Mouse (Mus musculus): ENCODE measurements around the gene Eif3l. TPM values are rescaled to one million over a fixed set of nuclear protein-coding genes. Genes with fewer than 3 reads are reported as not detected.

Gene Eif3l
- total and polyA plus RNA-seq, 3 experiments, result 30.9 to 261 (median 134) TPM

GRCm38 (mm10) chr15:79130782-79131181 is 55.8 kb downstream of the Eif3l start:
- H3K4me3 ChIP-seq (ENCODE audit: low read depth, low read length), result no peak overlapping the region
- H3K9me3 ChIP-seq (replicated peaks), result peaks cover 5% of the 10 kb centered on the region
- H3K4me1 ChIP-seq (ENCODE audit: insufficient read depth, low read depth, low read length), result 0 out of 2 replicates have a peak, but pooled peaks cover 2% of the 10 kb centered on the region
- TF ChIP-seq POLR2AphosphoS5 (IDR thresholded peaks at IDR 0.05; ENCODE audit: insufficient replicate concordance, low read depth, low read length) (no peak), GATA1 (IDR thresholded peaks at IDR 0.05; ENCODE audit: borderline replicate concordance, low read length) (no peak), TAL1 (conservative IDR thresholded peaks at IDR 0.05; ENCODE audit: low read depth, low read length) (no peak), CTCF (IDR thresholded peaks at IDR 0.05; ENCODE audit: low read depth, low read length) (no peak), GATA2 (IDR thresholded peaks at IDR 0.05; ENCODE audit: borderline replicate concordance, low read depth, low read length) (no peak)
- peaks cover 12% of the 10 kb centered on the region for H3K27me3 ChIP-seq (ENCODE audit: insufficient read depth, low read length)
- ATAC-seq (ENCODE audit: extremely low read depth, insufficient number of reproducible peaks, low FRiP score, poor library complexity, severe bottlenecking) (no peak), DNase-seq (ENCODE audit: low spot score) (no peak)
- peaks cover 74% of the 10 kb centered on the region for H3K36me3 ChIP-seq (replicated peaks)

DNA sequence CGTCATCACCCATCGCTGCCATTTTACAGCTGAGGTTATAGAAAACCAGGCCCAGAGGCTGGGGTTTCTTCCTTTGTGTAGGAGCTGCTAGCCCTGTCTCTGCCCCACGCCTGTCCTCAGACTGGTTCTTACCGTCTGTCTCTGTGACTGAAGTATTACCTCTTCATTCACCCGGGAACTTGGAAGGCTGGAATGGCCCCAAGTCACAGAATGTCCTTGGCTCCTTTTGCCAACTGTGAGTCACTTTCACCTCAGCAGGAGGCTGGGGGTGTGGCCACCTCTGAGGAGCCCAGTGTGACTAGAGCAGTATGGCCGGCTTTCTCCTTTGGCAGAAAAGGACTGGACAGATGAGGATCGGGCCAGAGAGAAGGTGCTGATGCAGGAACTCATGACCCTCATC is 56.5 kb downstream of the Eif3l start:
- no peak for ATAC-seq (ENCODE audit: extremely low read depth, insufficient number of reproducible peaks, low FRiP score, poor library complexity, severe bottlenecking)
- peaks cover 5% of the 10 kb centered on the region for H3K9me3 ChIP-seq (replicated peaks)
- TF ChIP-seq CTCF (IDR thresholded peaks at IDR 0.05; ENCODE audit: low read depth, low read length), result no peak
- no peak for TF ChIP-seq GATA2 (IDR thresholded peaks at IDR 0.05; ENCODE audit: borderline replicate concordance, low read depth, low read length)
- TF ChIP-seq GATA1 (IDR thresholded peaks at IDR 0.05; ENCODE audit: borderline replicate concordance, low read length), result no peak
- no peak for TF ChIP-seq TAL1 (conservative IDR thresholded peaks at IDR 0.05; ENCODE audit: low read depth, low read length)
- no peak for TF ChIP-seq POLR2AphosphoS5 (IDR thresholded peaks at IDR 0.05; ENCODE audit: insufficient replicate concordance, low read depth, low read length)
- peaks cover 19% of the 10 kb centered on the region for H3K27me3 ChIP-seq (ENCODE audit: insufficient read depth, low read length)
- peaks cover 67% of the 10 kb centered on the region for H3K36me3 ChIP-seq (replicated peaks)
- 0 out of 2 replicates have a peak, but pooled peaks cover 2% of the 10 kb centered on the region for H3K4me1 ChIP-seq (ENCODE audit: insufficient read depth, low read depth, low read length)
- DNase-seq (ENCODE audit: low spot score), result no peak
- H3K4me3 ChIP-seq (ENCODE audit: low read depth, low read length), result no peak overlapping the region

GRCm38 (mm10) chr15:79133191-79133661 is 58.2 kb downstream of the Eif3l start:
- Histone ChIP-seq H3K27me3 (ENCODE audit: insufficient read depth, low read length) (peaks cover 28% of the 10 kb centered on the region), H3K4me3 (ENCODE audit: low read depth, low read length) (no peak overlapping the region), H3K4me1 (ENCODE audit: insufficient read depth, low read depth, low read length) (no peaks in the 10 kb centered on the region), H3K36me3 (replicated peaks) (peaks cover 49% of the 10 kb centered on the region), H3K9me3 (replicated peaks) (peaks cover 2% of the 10 kb centered on the region)
- DNase-seq (ENCODE audit: low spot score) (no peak), ATAC-seq (ENCODE audit: extremely low read depth, insufficient number of reproducible peaks, low FRiP score, poor library complexity, severe bottlenecking) (no peak)
- no peak for TF ChIP-seq GATA2 (IDR thresholded peaks at IDR 0.05; ENCODE audit: borderline replicate concordance, low read depth, low read length)
- TF ChIP-seq GATA1 (IDR thresholded peaks at IDR 0.05; ENCODE audit: borderline replicate concordance, low read length), result no peak
- no peak for TF ChIP-seq CTCF (IDR thresholded peaks at IDR 0.05; ENCODE audit: low read depth, low read length)
- TF ChIP-seq POLR2AphosphoS5 (IDR thresholded peaks at IDR 0.05; ENCODE audit: insufficient replicate concordance, low read depth, low read length), result no peak
- TF ChIP-seq TAL1 (conservative IDR thresholded peaks at IDR 0.05; ENCODE audit: low read depth, low read length), result no peak

DNA sequence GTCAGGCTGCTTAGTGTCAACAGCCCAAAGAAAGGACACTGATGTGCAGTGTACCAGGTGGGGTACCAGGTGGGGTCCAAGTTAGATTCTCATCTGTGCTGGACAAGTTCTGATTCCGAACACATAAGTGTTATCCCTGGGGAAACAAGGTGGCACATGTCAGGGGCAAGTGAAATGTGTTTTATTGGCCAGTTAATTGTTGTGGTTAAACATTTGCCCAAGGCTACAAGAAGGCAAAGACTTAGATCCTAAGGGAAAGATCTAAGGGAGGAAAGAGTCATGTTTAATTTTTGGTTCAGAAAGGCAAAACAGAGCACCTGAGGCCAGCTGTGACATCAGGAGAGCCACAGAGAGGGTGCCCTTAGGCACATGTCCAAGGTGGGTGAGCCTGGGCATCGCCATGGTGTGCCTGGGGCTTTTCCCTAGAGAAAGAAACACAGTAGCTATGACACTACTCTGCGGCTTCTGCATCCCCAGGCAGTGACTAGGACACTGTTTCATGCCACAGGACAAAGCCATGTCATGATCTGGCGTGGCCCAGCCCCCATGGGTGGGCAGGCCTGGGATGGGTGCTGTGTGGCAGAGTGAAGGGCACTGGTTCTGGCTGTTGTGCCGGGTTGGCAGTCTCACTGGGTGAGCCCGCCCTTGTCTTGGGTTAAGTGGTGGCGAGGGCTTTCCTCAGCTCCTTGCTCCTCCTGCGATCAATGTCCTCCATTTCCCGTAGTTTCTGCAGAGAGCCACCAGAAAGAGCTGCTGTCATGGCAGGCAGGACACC is 59.7 kb downstream of the Eif3l start:
- H3K27me3 ChIP-seq (ENCODE audit: insufficient read depth, low read length), result peaks cover 28% of the 10 kb centered on the region
- H3K9me3 ChIP-seq (replicated peaks), result no peaks in the 10 kb centered on the region
- H3K36me3 ChIP-seq (replicated peaks), result peaks cover 41% of the 10 kb centered on the region
- H3K4me3 ChIP-seq (ENCODE audit: low read depth, low read length), result no peak overlapping the region
- TF ChIP-seq TAL1 (conservative IDR thresholded peaks at IDR 0.05; ENCODE audit: low read depth, low read length) (no peak), POLR2AphosphoS5 (IDR thresholded peaks at IDR 0.05; ENCODE audit: insufficient replicate concordance, low read depth, low read length) (no peak), GATA1 (IDR thresholded peaks at IDR 0.05; ENCODE audit: borderline replicate concordance, low read length) (no peak), GATA2 (IDR thresholded peaks at IDR 0.05; ENCODE audit: borderline replicate concordance, low read depth, low read length) (no peak), CTCF (IDR thresholded peaks at IDR 0.05; ENCODE audit: low read depth, low read length) (no peak)
- ATAC-seq (ENCODE audit: extremely low read depth, insufficient number of reproducible peaks, low FRiP score, poor library complexity, severe bottlenecking) (no peak), DNase-seq (ENCODE audit: low spot score) (no peak)
- peaks cover under 1% of the 10 kb centered on the region for H3K4me1 ChIP-seq (ENCODE audit: insufficient read depth, low read depth, low read length)

- ATAC-seq (ENCODE audit: extremely low read depth, insufficient number of reproducible peaks, low FRiP score, poor library complexity, severe bottlenecking), result no peak
- Histone ChIP-seq H3K36me3 (replicated peaks) (peaks cover 35% of the 10 kb centered on the region), H3K4me3 (ENCODE audit: low read depth, low read length) (no peak overlapping the region), H3K4me1 (ENCODE audit: insufficient read depth, low read depth, low read length) (peaks cover 6% of the 10 kb centered on the region), H3K27me3 (ENCODE audit: insufficient read depth, low read length) (peaks cover 28% of the 10 kb centered on the region), H3K9me3 (replicated peaks) (no peaks in the 10 kb centered on the region)
- no peak for DNase-seq (ENCODE audit: low spot score)
- TF ChIP-seq TAL1 (conservative IDR thresholded peaks at IDR 0.05; ENCODE audit: low read depth, low read length), result no peak
- no peak for TF ChIP-seq POLR2AphosphoS5 (IDR thresholded peaks at IDR 0.05; ENCODE audit: insufficient replicate concordance, low read depth, low read length)
- no peak for TF ChIP-seq GATA1 (IDR thresholded peaks at IDR 0.05; ENCODE audit: borderline replicate concordance, low read length)
- TF ChIP-seq CTCF (IDR thresholded peaks at IDR 0.05; ENCODE audit: low read depth, low read length), result no peak
- no peak for TF ChIP-seq GATA2 (IDR thresholded peaks at IDR 0.05; ENCODE audit: borderline replicate concordance, low read depth, low read length)
These were observed 60.4 kb downstream of the Eif3l start for GRCm38 (mm10) chr15:79135332-79135731.

DNA sequence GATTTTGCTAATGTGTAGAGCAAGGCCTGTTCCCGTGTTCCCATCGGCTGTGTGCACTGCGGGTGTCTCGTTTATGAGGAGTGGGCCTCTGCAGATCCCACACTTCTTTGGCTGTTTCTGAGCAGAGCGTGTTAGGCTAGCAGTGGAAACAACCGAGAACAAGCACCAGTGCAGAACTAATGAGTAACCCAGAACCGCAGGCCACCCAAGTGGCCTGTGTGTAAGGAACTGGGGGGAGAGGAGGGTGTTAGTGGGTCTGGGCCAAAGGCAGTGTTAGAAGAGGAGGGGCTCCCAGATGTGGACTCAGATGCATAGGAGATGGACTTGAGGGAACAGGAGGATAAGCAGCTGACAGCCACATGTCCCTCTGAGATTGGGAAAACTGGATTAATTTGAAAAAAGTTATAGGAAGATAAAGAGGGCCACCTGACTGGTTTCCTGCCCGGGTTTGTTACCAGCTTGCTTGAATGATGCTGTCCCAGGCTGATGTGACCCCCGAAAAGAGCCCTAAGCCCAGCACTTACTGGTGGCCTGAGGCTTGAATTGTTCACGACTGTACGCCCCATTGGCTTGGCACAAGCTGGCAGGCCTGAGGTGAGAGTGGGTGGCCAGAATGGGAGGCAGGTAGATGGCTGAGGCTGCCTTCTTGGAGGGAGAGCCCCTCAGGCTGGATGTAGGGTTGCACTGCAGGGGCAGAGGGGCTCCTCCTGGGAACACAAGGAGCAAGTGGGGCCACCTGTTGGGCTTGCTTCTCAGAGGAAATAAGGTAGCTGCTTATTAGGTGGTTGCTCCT is 61.0 kb downstream of the Eif3l start:
- DNase-seq (ENCODE audit: low spot score), result no peak
- peaks cover 26% of the 10 kb centered on the region for H3K27me3 ChIP-seq (ENCODE audit: insufficient read depth, low read length)
- peaks cover 12% of the 10 kb centered on the region for H3K4me1 ChIP-seq (ENCODE audit: insufficient read depth, low read depth, low read length)
- no peak overlapping the region for H3K4me3 ChIP-seq (ENCODE audit: low read depth, low read length)
- no peaks in the 10 kb centered on the region for H3K9me3 ChIP-seq (replicated peaks)
- peaks cover 28% of the 10 kb centered on the region for H3K36me3 ChIP-seq (replicated peaks)
- no peak for ATAC-seq (ENCODE audit: extremely low read depth, insufficient number of reproducible peaks, low FRiP score, poor library complexity, severe bottlenecking)
- no peak for TF ChIP-seq GATA1 (IDR thresholded peaks at IDR 0.05; ENCODE audit: borderline replicate concordance, low read length)
- TF ChIP-seq TAL1 (conservative IDR thresholded peaks at IDR 0.05; ENCODE audit: low read depth, low read length), result no peak
- no peak for TF ChIP-seq CTCF (IDR thresholded peaks at IDR 0.05; ENCODE audit: low read depth, low read length)
- no peak for TF ChIP-seq POLR2AphosphoS5 (IDR thresholded peaks at IDR 0.05; ENCODE audit: insufficient replicate concordance, low read depth, low read length)
- TF ChIP-seq GATA2 (IDR thresholded peaks at IDR 0.05; ENCODE audit: borderline replicate concordance, low read depth, low read length), result no peak
